Mouse (Mus musculus): ENCODE results near the gene Lrrc74a. TPM values are rescaled to one million over a fixed set of nuclear protein-coding genes. Genes with fewer than 3 reads are reported as not detected.

The Lrrc74a gene
- polyA plus RNA-seq, 1 experiment from 2014 or later: not detected

GRCm38 (mm10) chr12:86698537-86698936 lies 35.6 kb upstream of the Lrrc74a start:
- no peaks in the 10 kb centered on the region for H3K27me3 ChIP-seq
- H3K4me2 ChIP-seq: no peak overlapping the region
- no peaks in the 10 kb centered on the region for H3K9me3 ChIP-seq
- peaks cover 48% of the 10 kb centered on the region for H3K36me3 ChIP-seq
- no peak overlapping the region for H3K9ac ChIP-seq
- H3K27ac ChIP-seq: peak overlapping the region; percentile 85
- no peak overlapping the region for H3K4me3 ChIP-seq
- H3K4me1 ChIP-seq (replicated peaks): peaks cover 40% of the 10 kb centered on the region
- ATAC-seq (ENCODE audit: low FRiP score): no peak

DNA sequence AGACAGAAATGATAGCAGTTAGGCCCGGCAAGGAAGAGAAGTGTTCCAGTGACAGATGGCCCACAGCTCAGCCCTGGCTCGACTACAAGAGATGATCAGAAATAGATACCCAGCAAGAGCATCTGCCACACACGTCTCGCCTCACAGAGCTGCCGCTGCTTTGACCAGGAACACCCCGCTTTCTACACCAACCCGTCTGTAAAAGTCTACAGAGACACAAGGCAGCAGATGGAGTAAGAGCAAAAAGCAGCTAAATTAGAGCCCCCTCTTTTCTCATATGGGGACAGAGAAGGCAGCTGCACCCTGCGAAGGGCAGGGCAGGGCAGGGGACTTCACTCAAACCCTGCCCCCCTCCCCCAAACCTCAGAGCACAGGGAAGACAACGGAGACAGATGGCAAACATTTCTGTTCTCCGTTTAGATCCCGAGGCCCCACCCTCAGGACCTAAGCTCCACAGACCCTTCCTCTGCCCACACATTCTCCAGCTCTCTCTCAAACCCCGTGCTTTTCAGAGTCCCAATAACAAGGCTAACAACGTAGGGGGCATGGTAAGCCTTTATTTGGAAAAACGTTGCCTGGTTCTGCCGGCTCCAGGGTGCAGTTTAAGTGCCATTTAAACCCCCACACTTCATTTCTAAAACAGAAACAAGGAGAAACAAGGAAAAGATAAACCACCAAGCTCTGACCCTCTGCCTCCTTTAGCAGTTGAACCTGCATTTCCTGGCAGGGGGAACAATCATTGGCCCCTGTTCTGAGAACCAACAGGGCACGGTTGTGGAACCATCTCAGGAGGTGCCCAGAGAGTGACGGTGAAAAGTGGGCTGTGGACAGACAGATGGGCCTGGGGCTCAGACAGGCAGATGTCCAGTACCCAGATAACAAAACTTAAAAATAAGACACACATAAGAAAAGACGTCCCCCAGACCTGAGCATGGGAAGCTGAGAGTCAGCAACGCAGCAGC lies 33.9 kb upstream of the Lrrc74a start:
- H3K9ac ChIP-seq: peak overlapping the region; percentile 52
- peaks cover 42% of the 10 kb centered on the region for H3K36me3 ChIP-seq

GRCm38 (mm10) chr12:86700927-86701310 lies 33.2 kb upstream of the Lrrc74a start:
- WGBS: 57% methylated on average over 4 of the region's 4 CpGs
- peaks cover 35% of the 10 kb centered on the region for H3K36me3 ChIP-seq
- peak overlapping the region; percentile 85 for H3K27ac ChIP-seq
- no peak overlapping the region for H3K4me2 ChIP-seq
- no peak overlapping the region for H3K9ac ChIP-seq
- H3K4me1 ChIP-seq (replicated peaks): peaks cover 40% of the 10 kb centered on the region
- no peak overlapping the region for H3K4me3 ChIP-seq
- H3K27me3 ChIP-seq: no peaks in the 10 kb centered on the region
- ATAC-seq (ENCODE audit: low FRiP score): no peak
- H3K9me3 ChIP-seq: no peaks in the 10 kb centered on the region

More for the DNA sequence above, 33.9 kb upstream of the Lrrc74a start:
- Histone ChIP-seq H3K4me2 (no peak overlapping the region), H3K9me3 (no peaks in the 10 kb centered on the region), H3K4me1 (replicated peaks) (peaks cover 40% of the 10 kb centered on the region), H3K4me3 (no peak overlapping the region), H3K27me3 (no peaks in the 10 kb centered on the region), H3K27ac (peak overlapping the region; percentile 85)
- 22% methylated on average over 19 of the region's 19 CpGs for WGBS
- ATAC-seq (ENCODE audit: low FRiP score): peak; percentile 63

DNA sequence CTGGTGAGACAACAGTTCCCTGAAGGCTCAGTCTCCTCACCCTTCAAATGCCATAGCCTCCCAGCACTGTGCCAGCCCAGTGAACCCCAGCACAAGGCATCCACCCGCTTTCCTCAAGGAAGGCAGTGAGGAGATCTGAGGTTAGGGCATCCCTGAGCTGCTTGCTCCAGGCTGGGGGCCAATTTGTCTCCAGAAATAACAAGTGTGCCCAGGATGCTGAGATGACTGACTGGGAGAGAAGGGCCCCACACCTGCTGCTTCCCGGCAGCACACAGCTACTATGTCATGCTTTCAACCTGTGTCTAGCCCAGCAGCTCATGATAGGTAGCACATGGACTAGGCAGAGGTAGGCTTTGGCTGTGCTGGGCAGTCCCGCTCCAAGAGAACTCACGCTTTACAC lies 32.7 kb upstream of the Lrrc74a start:
- H3K4me1 ChIP-seq (replicated peaks): peaks cover 40% of the 10 kb centered on the region
- peaks cover 29% of the 10 kb centered on the region for H3K36me3 ChIP-seq
- no peak overlapping the region for H3K9ac ChIP-seq
- H3K4me2 ChIP-seq: no peak overlapping the region
- 88% methylated on average over 4 of the region's 4 CpGs for WGBS
- H3K27me3 ChIP-seq: no peaks in the 10 kb centered on the region
- H3K9me3 ChIP-seq: no peaks in the 10 kb centered on the region
- no peak for ATAC-seq (ENCODE audit: low FRiP score)
- H3K27ac ChIP-seq: peak overlapping the region; percentile 85
- H3K4me3 ChIP-seq: no peak overlapping the region

GRCm38 (mm10) chr12:86702690-86703089 lies 31.5 kb upstream of the Lrrc74a start:
- ATAC-seq (ENCODE audit: low FRiP score): no peak
- H3K27ac ChIP-seq: no peak overlapping the region
- H3K36me3 ChIP-seq: peaks cover 20% of the 10 kb centered on the region
- H3K27me3 ChIP-seq: no peaks in the 10 kb centered on the region
- H3K4me2 ChIP-seq: no peak overlapping the region
- no peak overlapping the region for H3K9ac ChIP-seq
- no peaks in the 10 kb centered on the region for H3K9me3 ChIP-seq
- H3K4me1 ChIP-seq (replicated peaks): peaks cover 39% of the 10 kb centered on the region
- WGBS: 95% methylated on average over 3 of the region's 3 CpGs
- no peak overlapping the region for H3K4me3 ChIP-seq

DNA sequence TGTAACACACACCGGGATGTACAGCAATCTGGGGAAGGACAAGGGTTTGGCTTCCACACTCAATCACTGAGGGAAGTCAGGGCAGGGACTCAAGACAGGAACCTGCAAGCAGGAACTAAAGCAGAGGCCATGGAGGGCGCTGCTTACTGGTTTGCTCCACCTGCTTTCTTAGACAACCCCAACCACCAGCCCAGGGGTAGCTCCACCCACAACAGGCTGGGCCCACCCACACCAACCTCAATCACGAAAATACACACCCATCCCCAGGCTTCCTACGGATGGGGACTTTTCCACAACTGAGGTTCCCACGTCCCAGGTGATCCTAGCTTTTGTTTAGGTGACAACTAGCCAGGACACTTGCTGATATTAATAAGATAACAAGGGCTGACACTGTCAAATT lies 28.3 kb upstream of the Lrrc74a start:
- no peaks in the 10 kb centered on the region for H3K9me3 ChIP-seq
- 78% methylated on average over 5 of the region's 5 CpGs for WGBS

GRCm38 (mm10) chr12:86714026-86714425 lies 20.1 kb upstream of the Lrrc74a start:
- Histone ChIP-seq H3K9ac (no peak overlapping the region), H3K4me1 (replicated peaks) (peaks cover 2% of the 10 kb centered on the region; the same call in 1 of the 2 replicates), H3K9me3 (no peaks in the 10 kb centered on the region), H3K27ac (no peak overlapping the region), H3K36me3 (peaks cover 26% of the 10 kb centered on the region), H3K27me3 (no peaks in the 10 kb centered on the region), H3K4me3 (no peak overlapping the region), H3K4me2 (no peak overlapping the region)
- WGBS: 81% methylated on average over 5 of the region's 5 CpGs
- ATAC-seq (ENCODE audit: low FRiP score): no peak

More for the DNA sequence above, 28.3 kb upstream of the Lrrc74a start:
- H3K27me3 ChIP-seq: no peaks in the 10 kb centered on the region
- no peak for ATAC-seq (ENCODE audit: low FRiP score)
- peaks cover 23% of the 10 kb centered on the region for H3K36me3 ChIP-seq
- no peak overlapping the region for H3K9ac ChIP-seq
- no peak overlapping the region for H3K27ac ChIP-seq
- no peak overlapping the region for H3K4me2 ChIP-seq
- H3K4me1 ChIP-seq (replicated peaks): peaks cover 9% of the 10 kb centered on the region
- no peak overlapping the region for H3K4me3 ChIP-seq

DNA sequence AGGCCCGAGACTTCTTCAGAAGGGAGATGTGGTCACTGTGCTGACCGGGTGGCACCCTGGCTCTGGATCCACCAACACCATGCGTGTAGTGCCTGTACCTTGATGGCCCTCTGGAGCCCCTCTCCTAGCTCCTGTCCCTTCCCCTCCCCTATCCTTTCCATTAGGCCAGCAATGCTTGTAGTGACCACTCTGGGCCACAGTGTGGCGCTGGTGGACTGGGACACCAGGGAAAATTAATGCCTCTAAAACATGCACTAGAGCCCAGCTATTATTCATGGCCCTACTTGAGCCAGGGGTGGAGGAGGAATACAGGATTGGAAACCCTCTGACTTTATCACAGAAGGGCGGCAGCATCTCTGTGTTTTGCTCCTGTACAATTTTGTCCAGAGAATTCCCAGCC lies 18.8 kb upstream of the Lrrc74a start:
- 49% methylated on average over 5 of the region's 5 CpGs for WGBS
- Histone ChIP-seq H3K9ac (no peak overlapping the region), H3K4me2 (no peak overlapping the region), H3K4me3 (no peak overlapping the region), H3K27me3 (no peaks in the 10 kb centered on the region), H3K36me3 (peaks cover 31% of the 10 kb centered on the region), H3K9me3 (no peaks in the 10 kb centered on the region), H3K27ac (no peak overlapping the region), H3K4me1 (replicated peaks) (peaks cover 2% of the 10 kb centered on the region; the same call in 1 of the 2 replicates)
- no peak for ATAC-seq (ENCODE audit: low FRiP score)

- H3K27ac ChIP-seq: no peak overlapping the region
- WGBS: 95% methylated on average over 11 of the region's 11 CpGs
- H3K9me3 ChIP-seq: no peaks in the 10 kb centered on the region
Observed at GRCm38 (mm10) chr12:86716962-86717361, 17.2 kb upstream of the Lrrc74a start.

DNA sequence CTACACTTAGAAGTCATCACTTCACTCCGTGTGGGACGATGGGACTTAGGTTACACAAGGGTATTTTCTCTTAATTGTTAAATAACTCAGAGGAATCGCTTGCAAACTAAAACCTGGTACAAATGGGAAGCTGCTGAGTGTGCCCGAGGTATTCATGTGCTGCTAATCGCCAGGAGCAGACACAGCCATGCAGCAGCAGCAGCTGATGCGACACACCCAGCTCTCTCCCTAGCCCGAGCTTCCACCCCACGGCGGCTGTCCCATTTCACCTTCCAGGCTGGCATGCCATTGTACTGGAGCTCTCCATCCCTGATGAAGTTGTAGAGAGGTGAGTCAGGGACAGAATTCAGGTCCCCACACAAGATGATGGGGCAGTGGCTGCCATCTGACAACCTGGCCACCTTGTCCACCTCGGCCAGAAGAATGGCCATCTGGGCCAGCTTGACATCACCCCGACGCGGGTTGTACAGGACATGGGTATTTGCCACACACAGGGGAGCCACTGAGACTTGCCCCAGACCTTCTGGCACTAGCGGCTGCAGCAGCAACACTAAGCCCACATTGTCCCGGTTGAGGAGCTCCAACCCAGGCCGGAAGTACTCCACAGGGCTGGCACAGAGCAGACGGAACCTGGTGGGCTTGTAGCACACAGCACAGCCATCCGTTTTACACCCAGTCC lies 14.1 kb upstream of the Lrrc74a start:
- peaks cover 32% of the 10 kb centered on the region for H3K36me3 ChIP-seq
- H3K27ac ChIP-seq: no peak overlapping the region
- no peaks in the 10 kb centered on the region for H3K27me3 ChIP-seq
- no peaks in the 10 kb centered on the region for H3K9me3 ChIP-seq
- H3K4me3 ChIP-seq: no peak overlapping the region
- ATAC-seq (ENCODE audit: low FRiP score): no peak
- WGBS: 87% methylated on average over 18 of the region's 18 CpGs
- no peak overlapping the region for H3K4me2 ChIP-seq
- no peak overlapping the region; the same call in 1 of the 2 replicates for H3K9ac ChIP-seq
- H3K4me1 ChIP-seq (replicated peaks): peaks cover 31% of the 10 kb centered on the region

More at GRCm38 (mm10) chr12:86716962-86717361, 17.2 kb upstream of the Lrrc74a start:
- Histone ChIP-seq H3K4me2 (no peak overlapping the region), H3K4me3 (no peak overlapping the region), H3K27me3 (no peaks in the 10 kb centered on the region), H3K36me3 (peaks cover 36% of the 10 kb centered on the region), H3K9ac (no peak overlapping the region), H3K4me1 (replicated peaks) (peaks cover 11% of the 10 kb centered on the region)
- ATAC-seq (ENCODE audit: low FRiP score): no peak

DNA sequence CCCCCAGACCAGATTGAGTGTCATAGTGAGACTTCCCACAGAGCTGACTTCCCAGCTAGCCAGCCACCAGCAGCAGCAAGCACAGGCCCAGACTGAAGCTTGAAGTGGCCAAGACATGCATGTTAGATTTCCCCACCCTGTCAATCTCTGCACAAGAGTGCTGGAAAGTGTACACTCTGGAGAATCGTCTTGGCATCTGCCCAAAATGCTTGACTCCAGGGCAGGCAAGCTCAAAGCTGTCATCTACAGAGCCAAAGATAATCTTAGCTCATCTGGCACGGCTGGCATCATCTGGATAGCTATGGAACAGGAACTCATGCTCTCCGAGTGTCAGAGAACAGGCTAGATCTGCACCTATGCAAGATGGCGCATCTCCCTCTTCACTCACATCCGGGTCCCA lies 12.7 kb upstream of the Lrrc74a start:
- ATAC-seq (ENCODE audit: low FRiP score): no peak
- Histone ChIP-seq H3K36me3 (peaks cover 27% of the 10 kb centered on the region), H3K27me3 (no peaks in the 10 kb centered on the region), H3K4me2 (no peak overlapping the region), H3K4me1 (replicated peaks) (peaks cover 33% of the 10 kb centered on the region), H3K4me3 (no peak overlapping the region), H3K27ac (peak overlapping the region; percentile 66), H3K9me3 (no peaks in the 10 kb centered on the region), H3K9ac (no peak overlapping the region)
- WGBS: 76% methylated on average over 5 of the region's 5 CpGs

DNA sequence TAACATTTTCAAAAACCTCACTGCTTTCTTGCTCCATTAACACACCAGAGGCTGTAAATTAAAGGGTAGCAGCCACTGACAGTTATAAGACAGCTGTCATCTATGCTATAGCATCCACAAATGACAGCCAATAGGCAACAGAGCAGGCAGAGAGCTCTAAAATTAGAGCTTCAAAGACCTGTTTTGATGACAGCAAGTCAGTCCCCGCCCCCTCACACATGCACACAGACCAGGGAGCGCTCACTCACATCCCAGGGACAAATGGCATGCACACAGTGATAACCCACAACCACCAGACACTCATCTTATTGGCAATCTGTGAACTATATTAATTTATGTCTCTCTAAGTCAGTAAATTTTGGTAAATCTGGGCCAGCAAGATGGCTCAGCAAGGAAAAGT lies 9.9 kb upstream of the Lrrc74a start:
- no peak for ATAC-seq (ENCODE audit: low FRiP score)
- 79% methylated on average over 2 of the region's 2 CpGs for WGBS
- Histone ChIP-seq H3K9me3 (no peaks in the 10 kb centered on the region), H3K36me3 (peaks cover 16% of the 10 kb centered on the region), H3K27me3 (no peaks in the 10 kb centered on the region), H3K9ac (peak overlapping the region; percentile 13; the same call in 1 of the 2 replicates), H3K4me3 (no peak overlapping the region), H3K4me2 (no peak overlapping the region), H3K27ac (no peak overlapping the region), H3K4me1 (replicated peaks) (peaks cover 33% of the 10 kb centered on the region)

Data from hindbrain, embryonic 13.5 days (tissue).